Mouse (Mus musculus) fibroblast of lung, adult 2 months (primary cell): ENCODE results near the gene Ddi2.

Source experiments
- DNase-seq: peaks from one replicate; pipeline ENCODE4 v3.0.0-alpha.2; 2011; ENCODE audit warnings: low read depth

Ddi2 gene

DNA sequence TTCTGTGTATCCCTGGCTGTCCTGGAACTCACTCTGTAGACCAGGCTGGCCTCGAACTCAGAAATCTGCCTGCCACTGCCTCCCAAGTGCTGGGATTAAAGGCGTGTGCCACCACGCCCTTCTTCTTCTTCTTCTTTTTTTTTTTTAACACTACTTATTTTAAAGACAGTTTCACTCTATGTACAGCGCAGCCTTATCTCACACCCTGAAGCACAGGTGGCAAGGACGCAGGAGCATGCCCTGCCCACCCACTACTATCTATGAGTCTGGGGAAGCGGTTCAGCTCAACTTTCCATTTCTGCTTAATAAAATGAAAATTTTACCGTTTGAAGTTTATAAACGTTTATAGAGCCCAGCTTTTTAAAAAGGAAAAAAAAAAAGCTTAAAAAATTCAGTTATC, 34.7 kb downstream of the Ddi2 start:
- DNase-seq, result no peak

DNA sequence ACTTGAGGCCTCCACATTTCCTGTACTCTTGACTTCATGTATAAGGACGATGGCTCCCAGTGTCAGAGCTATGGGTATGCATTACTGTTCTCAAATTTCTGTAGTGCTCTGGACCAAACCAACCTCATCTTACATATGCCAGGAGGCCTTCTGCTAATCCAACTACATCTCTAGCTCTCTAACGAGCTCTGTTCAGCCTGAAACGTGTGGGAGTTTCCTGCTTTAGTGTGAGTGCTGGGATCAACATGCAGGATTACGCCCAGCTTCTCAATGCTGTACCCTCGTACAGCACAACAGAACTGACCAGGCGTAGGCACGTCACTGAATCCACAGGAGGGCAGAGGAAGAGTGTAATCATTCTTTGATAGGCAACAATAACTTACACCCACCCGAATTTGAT, 36.7 kb downstream of the Ddi2 start:
- DNase-seq, result no peak

DNA sequence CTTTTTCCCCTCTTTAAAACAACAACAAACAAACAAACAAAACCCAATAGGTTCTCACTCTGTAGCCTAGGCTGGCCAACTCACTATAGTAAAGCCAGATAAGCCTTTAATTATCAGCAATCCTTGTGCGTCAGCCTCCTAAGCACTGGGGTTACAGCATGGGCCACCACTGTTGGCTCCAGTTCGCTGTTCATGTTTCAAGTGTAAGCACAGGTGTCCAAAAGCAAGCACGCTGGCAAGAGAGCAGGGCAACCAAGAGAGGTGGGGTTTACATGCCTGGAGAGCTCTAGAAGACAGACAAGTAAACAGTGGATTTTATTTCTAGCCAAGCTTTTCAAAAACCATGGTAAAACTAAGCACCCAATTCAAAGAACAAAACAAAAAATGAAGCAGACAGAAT, 37.1 kb downstream of the Ddi2 start:
- no peak for DNase-seq

DNA sequence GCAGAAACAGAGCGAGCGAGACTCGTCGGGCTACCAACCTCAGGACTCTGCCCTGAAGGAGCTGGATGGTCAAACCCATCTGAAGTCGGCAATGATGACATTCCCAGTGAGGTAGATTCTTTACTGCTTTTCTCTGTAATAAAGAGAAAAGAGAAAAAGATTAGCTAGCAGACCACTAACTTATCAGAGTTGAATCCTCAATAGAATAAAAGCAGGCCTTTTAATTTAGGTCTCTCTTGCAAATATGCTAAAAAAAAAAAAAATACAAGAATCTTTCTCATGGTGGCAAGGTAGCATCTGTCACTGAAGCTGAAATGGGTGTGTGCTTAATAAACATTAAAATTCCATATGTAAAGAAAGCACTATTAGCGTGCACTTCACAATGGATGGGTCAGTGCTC, 37.7 kb downstream of the Ddi2 start, which contains the start of gene Rsc1a1:
TSS of gene Rsc1a1 (minus strand) at position 101 of the 400 bp plus-strand sequence.
- no peak for DNase-seq

DNA sequence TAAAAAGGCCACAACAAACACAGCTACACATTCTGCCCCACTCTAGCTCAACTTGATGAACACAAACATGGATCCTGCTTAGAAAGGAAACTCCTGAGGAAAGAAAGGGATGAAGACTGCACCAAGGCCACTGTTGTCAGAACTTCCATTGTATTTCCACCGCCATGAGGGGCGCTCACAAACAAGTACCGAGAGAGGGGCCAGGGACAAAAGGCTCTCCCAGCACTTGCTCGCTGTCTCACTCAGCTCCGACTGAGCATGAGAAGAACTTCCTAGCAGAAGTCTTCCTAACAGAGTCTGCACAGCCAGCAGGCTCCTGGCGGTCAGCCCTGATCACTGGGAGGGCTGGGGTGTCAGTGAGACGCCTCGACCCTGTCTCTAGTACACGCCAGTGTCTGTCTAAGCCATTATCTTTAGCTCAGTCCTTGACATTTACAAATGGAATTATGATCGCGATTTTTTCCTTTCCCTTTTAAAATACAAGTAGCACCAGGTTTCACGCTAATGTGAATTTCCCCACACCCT, 40.5 kb downstream of the Ddi2 start:
- no peak for DNase-seq

DNA sequence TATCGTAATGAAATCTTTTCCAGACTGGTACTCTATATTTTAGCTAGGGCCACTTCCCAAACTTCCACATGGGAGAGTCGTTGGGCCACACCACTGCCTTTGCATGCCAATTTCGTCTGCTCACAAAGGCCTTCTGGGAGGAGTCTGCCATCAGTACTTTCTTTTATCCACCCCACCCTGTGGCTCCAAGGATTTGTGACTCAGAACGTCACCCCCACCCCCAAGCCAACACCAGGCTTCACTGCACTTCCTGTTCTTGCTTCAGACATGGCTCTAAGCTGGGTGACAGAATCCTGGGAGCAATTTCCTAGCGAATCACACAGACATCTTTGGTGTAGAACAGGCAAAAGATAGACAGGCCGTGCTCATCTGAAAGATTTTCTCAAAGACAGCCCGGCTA, 41.5 kb downstream of the Ddi2 start:
- DNase-seq, result peak; percentile 53

DNA sequence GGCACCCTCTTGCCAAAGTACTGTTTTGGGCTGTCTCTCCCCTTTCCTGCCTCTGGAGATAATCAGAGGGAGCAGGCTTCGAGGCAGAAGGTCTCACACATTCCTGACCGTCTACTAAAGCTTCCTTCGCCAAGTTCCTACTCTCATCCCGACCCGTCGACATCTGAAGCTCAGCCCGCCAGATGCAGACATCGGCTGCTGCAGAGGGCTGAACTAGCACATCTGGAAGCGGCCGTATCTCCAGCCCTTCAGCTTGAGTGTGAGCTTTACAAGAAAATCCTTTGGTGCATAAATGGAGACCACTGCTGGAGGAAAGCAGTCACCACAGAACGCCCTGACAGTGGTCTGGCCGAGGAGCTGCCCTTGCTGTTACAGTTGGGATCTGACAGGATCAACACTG, 42.3 kb downstream of the Ddi2 start:
- no peak for DNase-seq

DNA sequence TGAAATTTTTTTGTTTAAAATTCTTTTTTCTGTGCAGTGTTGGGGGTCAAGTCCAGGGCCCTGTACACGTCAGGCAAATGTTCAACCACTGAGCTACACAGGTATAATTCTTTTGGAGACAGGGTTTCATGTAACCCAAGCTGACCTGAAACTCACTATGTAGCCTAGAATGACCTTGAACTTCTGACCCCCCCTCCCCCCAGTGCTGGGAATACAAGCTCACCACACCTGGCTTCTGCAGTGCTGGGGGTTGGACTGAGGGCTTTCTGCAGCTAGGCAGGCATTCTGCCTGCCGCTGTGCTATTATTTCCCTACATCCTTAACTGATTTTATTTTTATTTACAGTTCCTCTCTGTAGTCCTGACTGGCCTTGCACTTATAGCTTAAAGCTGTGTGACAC, 44.2 kb downstream of the Ddi2 start:
- no peak for DNase-seq

DNA sequence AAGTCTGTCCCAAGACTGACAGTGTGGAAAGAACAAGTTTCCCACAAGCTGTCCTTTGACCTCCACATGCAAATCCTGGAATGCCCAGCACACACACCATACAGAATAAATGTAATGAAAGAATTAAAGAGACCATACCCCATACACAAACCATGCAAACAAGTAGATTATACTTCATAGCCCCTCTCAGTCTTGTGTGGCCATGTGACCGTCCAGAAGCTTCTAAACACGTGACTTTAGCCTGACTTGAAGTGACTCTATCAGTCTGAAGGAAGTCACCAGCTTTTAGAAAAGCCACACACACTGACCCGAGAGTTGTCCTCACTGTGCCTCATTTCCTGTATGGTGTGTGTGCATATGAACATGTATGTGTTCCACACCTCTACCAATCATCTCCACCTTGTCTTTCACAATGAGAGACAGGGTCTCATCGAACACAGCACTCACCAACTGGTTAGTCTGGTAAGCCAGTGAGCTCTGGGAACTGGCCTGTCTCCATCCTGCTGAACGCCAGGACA, 46.7 kb downstream of the Ddi2 start:
- DNase-seq, result no peak

DNA sequence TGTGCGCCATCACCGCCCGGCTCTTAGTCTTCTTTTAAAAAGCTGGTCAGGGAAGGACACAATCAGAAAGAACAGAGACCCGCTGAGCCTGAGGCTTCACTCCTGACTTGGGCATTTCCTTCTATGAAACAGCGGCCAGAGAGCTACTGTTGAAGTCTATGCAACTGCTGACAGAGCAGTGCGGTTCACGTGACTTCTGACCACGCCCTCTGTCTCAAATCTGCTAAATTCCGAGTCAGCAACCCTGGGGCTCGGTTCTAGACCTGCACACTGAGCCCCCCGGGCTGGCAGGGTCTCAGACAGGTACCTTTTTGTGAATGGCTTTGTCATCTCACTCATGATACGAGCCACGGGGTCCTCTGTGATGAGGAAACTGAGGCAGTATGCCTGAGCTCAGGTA, 50.9 kb downstream of the Ddi2 start:
- DNase-seq, result no peak

DNA sequence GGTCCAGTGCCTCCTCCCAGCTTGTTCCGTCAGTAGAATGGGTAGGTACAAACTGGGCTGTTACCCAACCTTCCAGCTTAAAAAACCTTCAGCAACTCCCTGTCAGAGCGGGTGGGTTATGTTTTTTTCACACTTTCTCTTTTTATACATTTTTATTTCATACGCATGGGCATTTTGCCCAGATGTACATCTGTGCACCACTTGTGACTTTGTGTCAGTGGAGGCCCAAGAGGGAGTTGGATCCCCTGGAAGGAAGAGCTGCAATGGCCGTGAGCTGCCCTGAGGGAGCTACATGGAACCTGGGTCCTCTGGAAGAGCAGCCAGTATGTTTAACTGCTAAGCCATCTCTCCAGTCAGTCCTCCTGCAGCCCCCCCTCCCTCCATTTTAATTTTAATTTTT, 51.8 kb downstream of the Ddi2 start:
- DNase-seq, result no peak

DNA sequence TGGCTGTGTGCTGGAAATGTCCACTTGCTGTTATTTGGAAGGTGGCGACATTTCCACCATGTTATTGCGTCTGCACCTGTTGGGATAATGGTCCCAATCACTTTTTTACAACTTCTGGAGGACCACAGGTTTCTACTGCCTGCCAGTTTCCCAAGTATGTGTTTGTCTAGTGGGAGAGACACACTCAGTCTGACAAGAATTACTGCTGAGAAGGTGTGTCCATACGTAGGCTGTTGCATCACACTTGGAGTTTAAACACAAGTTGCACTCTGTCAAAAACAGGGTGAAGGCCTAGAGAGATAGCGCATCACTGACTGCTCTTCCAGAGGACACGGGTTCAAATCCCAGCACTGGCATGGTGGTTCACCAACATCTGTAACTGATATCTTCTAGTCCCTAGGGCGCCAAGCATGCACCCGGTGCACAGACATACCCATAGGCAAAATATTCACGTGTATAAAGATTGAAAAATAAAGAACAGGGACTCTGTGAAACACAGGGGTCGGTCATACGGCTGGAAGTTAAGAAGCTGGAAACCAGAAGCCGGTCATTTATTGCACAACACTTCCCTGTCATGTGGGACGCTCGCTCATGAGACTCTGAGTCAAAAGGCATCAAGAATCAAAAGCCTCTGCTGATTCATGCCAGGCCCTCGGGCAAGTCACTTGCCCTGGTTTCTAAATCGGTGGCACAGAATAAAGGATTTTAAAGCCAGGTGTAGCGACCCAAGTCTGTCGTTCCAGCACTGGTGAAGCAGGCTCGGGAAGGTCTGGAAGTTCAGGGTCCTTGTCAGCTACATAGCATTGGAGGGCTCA, 53.1 kb downstream of the Ddi2 start:
- peak; percentile 88 for DNase-seq

DNA sequence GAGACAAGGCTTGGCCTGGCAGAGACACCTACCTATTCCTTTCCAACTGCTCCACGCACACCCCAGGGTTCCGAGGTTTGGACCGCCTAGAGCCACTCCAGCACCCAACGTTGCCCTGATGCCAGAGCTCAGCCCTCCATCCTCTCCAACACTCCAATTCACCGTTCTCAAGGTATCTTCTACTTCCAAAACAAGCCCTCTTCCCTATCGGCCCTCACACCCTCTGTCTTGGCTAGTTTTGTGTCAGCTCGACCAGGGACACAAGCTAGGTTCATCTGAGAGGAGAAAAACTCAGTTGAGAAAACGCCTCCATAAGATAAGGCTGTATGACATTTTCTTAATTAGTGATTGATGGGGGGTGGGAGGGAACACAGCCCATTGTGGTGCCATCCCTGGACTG, 58.4 kb downstream of the Ddi2 start, which contains the start of gene Plekhm2:
TSS of gene Plekhm2 (minus strand) at position 101 of the 400 bp plus-strand sequence.
- no peak for DNase-seq

DNA sequence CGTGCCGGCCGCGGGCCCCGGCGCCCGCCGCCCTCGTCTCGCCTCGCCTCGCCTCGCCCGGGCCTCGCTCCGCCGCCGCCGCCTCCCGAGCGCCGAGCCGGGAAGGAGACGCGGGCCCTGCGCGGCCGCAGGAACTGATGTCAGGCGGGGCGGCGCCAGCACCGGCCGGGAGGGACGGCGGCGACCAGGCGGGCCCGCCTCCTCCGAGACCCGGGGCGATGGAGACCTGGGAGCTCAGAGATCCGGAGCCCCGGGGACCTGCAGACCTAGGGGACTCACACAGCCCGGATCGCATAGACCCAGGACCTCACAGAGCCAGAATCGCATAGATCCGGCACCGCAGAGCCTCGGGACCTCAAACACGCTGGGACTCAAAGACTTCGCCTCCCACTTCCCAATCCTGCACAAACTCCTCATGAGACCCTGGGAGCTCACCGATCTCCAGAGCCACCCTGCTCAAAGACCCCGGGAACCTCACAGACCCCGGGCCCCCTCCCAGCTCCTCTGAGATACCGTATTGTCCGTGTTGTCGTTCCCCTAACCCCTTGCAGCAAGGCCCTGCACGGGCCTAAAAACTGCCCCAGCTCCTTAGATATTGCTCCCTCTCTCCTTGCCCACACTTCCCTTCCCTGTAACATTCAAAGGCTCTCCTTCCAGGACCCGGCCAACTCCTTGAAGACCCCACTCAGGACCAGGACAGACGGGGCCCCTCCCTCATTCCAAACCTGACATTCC, 59.0 kb downstream of the Ddi2 start:
- DNase-seq, result no peak

DNA sequence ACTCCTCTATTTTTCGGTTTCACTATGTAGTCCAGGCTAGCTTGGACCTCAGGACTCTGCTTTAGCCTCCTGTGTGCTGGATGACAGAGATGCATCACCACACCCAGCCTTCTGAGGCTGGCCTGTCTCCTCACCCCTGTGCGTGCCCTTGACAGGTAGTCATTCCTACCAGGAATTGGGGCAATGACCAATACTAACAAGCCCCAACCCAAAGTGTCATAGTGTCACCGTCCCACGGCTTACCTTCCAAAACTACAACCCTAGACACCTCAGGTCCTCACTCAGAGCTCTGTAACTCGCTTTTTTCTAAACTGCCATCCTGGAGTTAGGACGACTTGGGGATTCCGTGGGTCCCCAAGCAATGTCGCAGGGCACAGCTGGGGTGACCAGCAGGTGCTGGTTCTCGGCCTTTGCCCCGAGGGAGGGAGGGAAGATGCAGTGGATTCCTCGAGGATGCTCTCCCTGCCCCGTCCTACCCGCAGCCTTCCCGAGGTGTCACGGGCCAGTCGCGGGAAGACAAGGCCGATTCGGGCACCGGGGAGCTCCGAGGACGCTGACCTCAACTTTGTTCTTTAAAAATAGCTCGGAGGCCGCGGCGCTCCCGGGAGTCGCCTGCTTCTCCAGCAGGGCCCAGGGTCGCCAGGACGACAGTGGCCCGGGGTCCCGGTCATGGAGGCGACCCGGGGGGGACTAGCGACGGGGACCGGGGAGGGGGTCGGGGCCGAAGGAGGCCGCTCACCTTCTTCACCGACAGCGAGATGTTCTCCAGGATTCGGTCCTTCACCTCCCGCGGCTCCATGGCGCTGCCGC, 59.9 kb downstream of the Ddi2 start:
- no peak for DNase-seq

DNA sequence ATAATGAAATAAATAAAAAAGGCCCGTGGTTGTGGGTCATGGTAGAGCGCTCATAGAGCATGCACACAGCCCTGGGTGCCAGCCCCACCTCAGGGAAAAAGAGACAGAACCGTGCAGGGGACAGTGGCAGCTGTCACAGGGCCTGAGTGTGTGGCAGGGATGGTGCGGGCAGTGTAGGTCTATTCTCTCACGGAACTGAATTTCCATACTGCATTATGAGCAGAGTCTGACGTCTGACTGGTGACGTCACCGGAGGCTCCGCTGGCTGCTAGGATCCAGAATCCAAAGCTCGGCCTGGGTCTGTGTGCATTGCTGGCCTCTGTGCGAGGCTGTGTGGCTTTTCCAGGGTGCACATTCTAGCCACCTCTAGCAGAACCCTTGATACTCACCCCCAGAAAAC, 62.3 kb downstream of the Ddi2 start:
- no peak for DNase-seq

DNA sequence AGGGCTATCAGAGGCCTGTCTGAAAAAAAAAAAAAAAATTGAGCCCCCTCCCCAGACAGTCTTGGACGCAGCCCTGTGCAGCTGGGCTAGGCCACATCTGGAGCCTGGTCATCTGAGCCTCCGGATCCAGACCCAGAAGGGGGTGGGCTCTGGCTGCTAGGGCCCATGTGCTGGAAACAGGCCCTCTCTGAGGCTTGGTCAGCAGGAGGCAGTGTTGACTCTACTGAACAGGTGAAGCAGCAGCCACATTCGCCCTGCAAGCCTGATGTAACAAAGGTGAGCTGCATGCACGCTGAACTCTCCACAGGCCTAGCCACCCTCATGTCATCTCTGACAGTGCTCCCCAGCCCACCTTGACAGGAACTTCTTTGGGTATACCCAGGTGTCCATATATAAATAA, 63.5 kb downstream of the Ddi2 start:
- DNase-seq, result no peak

DNA sequence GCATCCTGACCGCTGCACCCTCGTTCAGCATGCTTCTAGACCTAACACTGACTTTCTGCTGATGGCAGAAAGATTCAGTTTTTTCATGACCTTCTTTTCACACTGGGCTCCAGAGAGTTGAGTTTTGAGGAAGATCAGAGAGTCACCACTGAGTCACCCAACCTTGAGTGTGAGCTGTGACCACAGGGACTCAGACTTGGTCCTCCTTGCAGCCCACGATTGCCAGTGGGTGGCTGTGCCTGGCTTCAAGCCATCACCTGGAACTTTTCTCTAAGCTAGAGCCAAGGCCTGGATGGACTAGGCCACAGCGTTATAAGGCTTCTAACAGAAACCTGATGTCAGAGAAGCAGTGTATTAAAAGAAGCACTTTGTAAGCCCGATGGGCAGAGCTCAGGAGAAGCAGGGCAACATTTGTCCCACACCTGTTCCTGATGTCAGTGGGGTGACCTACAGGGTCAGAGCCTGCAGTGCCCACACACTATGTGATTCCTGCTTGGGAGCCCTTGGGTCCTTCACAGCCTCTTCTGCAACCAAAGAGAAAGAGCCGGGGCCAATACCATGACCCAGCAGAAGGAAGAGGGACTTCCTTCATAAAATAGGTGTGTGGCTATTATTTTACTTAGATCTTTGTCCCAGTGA, 64.3 kb downstream of the Ddi2 start:
- no peak for DNase-seq

DNA sequence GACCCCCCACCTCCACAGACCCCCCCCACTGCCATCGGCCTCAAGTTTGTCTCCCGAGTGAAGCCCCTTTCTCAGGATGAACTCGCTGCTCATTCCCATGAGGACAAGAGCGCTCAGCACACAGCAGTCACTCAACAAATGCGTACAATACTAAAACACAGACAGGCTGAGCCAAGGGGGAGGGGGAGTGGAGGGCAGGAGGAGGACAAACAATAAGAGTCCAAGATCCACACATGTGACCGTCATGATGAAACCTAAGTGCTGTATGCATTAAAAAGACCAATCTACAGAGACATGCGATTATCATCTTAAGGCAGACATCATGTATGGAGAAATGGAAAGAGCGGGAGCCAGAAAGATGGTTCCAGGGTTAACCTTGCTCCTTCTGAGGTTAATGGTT, 66.3 kb downstream of the Ddi2 start:
- DNase-seq, result no peak

DNA sequence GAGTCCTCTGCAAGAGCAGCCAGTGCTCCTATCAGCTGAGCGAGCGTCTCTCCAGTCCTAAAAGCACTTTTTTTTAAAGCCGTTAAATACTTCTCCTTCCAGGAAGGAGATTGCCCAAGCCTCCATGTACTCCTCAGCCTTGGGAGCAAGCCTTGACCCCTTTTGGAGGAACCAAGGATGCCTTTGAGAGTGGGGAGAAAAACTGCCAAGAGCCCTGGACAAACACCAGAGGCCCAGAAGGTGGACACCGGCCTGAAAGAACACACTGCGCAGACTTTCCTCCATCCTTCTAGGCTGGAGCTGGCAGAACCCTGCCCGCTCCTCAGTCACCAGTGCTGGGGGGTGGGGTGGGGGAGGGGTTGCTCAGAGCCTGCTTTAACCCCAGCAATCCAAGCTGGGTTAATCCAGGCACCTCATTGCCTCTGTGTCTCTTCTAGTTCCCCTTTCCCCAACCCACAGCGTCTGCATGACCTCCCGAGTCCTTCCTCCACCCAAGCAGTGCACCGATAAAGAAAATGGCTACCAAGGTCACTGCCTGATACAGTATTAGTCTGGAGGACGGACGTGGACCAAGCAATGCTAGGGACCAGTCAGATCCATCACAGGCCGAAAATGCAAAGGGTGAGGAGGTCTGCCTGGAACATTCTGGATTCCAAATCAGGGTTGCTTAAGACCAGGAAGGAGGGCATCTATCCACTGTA, 67.2 kb downstream of the Ddi2 start:
- DNase-seq, result no peak

DNA sequence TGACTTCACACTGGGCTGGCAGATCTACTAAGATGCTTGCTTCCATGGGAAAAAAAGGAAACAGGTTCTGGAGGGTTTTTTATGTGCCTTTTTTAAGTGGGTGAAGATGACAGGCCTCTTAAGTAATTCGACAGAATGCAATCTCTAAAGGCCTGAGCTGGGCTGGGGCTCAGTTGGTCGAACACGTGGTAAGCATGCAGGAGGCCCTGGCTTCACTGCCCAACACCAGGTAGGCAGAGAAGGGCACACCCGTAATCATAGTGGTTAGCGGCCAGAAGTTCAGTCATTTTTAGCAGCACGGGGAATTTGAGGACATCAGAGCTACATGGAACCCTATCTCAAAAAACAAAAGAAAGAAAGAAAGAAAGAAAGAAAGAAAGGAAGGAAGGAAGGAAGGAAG, 68.7 kb downstream of the Ddi2 start:
- no peak for DNase-seq
